Mouse (Mus musculus): ENCODE results near the gene Gm12117.

Gm12117 gene

GRCm38 (mm10) chr11:33276637-33277036 is at the start of gene Gm12117:
Gene Gm12117, minus strand, starts transcription at chr11:33276737.
- peak; percentile 42 for DNase-seq

- DNase-seq: no peak
Observed at GRCm38 (mm10) chr11:33319006-33319611, 42.6 kb upstream of the Gm12117 start.

GRCm38 (mm10) chr11:33309566-33309965 is 33.0 kb upstream of the Gm12117 start:
- DNase-seq: peak; percentile 5

- peak; percentile 16 for DNase-seq
Observed at GRCm38 (mm10) chr11:33300859-33301258, 24.3 kb upstream of the Gm12117 start.

- DNase-seq: peak; percentile 55
Observed at GRCm38 (mm10) chr11:33299371-33299770, 22.8 kb upstream of the Gm12117 start.

- peak; percentile 74 for DNase-seq
Observed at GRCm38 (mm10) chr11:33297121-33297520, 20.6 kb upstream of the Gm12117 start.

- DNase-seq: peak; percentile 35
Observed at GRCm38 (mm10) chr11:33295422-33295821, 18.9 kb upstream of the Gm12117 start.

GRCm38 (mm10) chr11:33294063-33294462 is 17.5 kb upstream of the Gm12117 start:
- DNase-seq: peak; percentile 55

- DNase-seq: peak; percentile 23
Observed at GRCm38 (mm10) chr11:33278571-33278970, 2.0 kb upstream of the Gm12117 start.

GRCm38 (mm10) chr11:33274816-33275215 is 1.7 kb downstream of the Gm12117 start:
- no peak for DNase-seq

- peak; percentile 81 for DNase-seq
Observed at GRCm38 (mm10) chr11:33274294-33274693, 2.2 kb downstream of the Gm12117 start.

GRCm38 (mm10) chr11:33240295-33240694 is 36.2 kb downstream of the Gm12117 start:
- DNase-seq: peak; percentile 35

- DNase-seq: peak; percentile 42
Observed at GRCm38 (mm10) chr11:33234134-33234533, 42.4 kb downstream of the Gm12117 start.

GRCm38 (mm10) chr11:33232056-33232455 is 44.5 kb downstream of the Gm12117 start:
- DNase-seq: peak; percentile 58

- peak; percentile 79 for DNase-seq
Observed at GRCm38 (mm10) chr11:33228186-33228585, 48.4 kb downstream of the Gm12117 start.

- DNase-seq: peak; percentile 82
Observed at GRCm38 (mm10) chr11:33226516-33226915, 50.0 kb downstream of the Gm12117 start.

Data from heart, adult 11 months (tissue).